Mouse (Mus musculus) CH12.LX (cell line): ENCODE results near the gene Fgfr2. TPM values are rescaled to one million over a fixed set of nuclear protein-coding genes. Genes with fewer than 3 reads are reported as not detected.
"Not testable (repeated sequence)": the region's sequence is repeated elsewhere in the genome, so short reads cannot be mapped to it uniquely, and the experiment has no call there.

ENCODE experiments used
- DNase-seq: peaks from one replicate; pipeline ENCODE4 v3.0.0-alpha.2; 2013; ENCODE audit errors: extremely low read depth
- H3K27ac ChIP-seq: 2 replicates; pipeline ENCODE4 v1.5.1; 2012; ENCODE audit warnings: low read depth, mild to moderate bottlenecking, control low read depth, moderate library complexity; ENCODE audit not compliant: insufficient read depth
- H3K27me3 ChIP-seq: replicated peaks from 2 replicates; pipeline ENCODE3; 2012; ENCODE audit warnings: inconsistent platforms
- H3K36me3 ChIP-seq, 2 experiments: replicated peaks in 1 of 2; 2 replicates each; pipeline versions ENCODE3 to v1.6.1; 2012; ENCODE audit warnings: inconsistent platforms in 1 of 2, low read length in 1 of 2, mild to moderate bottlenecking in 1 of 2, mixed read lengths in 1 of 2, moderate library complexity in 1 of 2; ENCODE audit not compliant: control insufficient read depth in 1 of 2, insufficient read depth in 1 of 2
- H3K4me1 ChIP-seq, 2 experiments: 2 replicates each; pipeline ENCODE4 v1.6.1; 2012; ENCODE audit warnings: inconsistent platforms in 1 of 2, moderate library complexity in 1 of 2; ENCODE audit not compliant: insufficient read depth in 2 of 2, control insufficient read depth in 1 of 2
- H3K4me2 ChIP-seq: 2 replicates; pipeline ENCODE4 v1.6.1; 2012; ENCODE audit warnings: low read depth, mild to moderate bottlenecking, control low read depth; ENCODE audit not compliant: poor library complexity, insufficient read depth, severe bottlenecking
- H3K4me3 ChIP-seq, 3 experiments: fragments of 150-350 bp in 1 of 3; sonication (generic) in 1 of 3; replicated peaks in 1 of 3; 2 replicates each; pipeline versions ENCODE3 to v1.5.1; 2011 to 2012; ENCODE audit warnings: low read depth in 2 of 3, low read length in 2 of 3, mild to moderate bottlenecking in 2 of 3, moderate library complexity in 2 of 3, control low read depth in 1 of 3, improper control_type of control experiment in 1 of 3, inconsistent platforms in 1 of 3, mixed read lengths in 1 of 3; ENCODE audit not compliant: poor library complexity in 1 of 3
- H3K79me2 ChIP-seq: replicated peaks from 2 replicates; pipeline ENCODE4 v1.6.1; 2012; ENCODE audit warnings: mild to moderate bottlenecking, moderate library complexity; ENCODE audit not compliant: control insufficient read depth, poor library complexity, insufficient read depth, severe bottlenecking; ENCODE audit errors: extremely low read depth
- H3K9ac ChIP-seq: 2 replicates; pipeline ENCODE4 v1.6.1; 2012; ENCODE audit warnings: low read depth, mild to moderate bottlenecking, control low read depth, moderate library complexity; ENCODE audit not compliant: insufficient read depth
- H3K9me3 ChIP-seq: replicated peaks from 2 replicates; pipeline ENCODE3; 2012; ENCODE audit warnings: low read length, inconsistent platforms, mixed read lengths
- CHD2 ChIP-seq: IDR thresholded peaks from 2 replicates; pipeline ENCODE4 v1.6.1; 2011; ENCODE audit warnings: low read length, improper control_type of control experiment
- E2F4 ChIP-seq: IDR thresholded peaks from 2 replicates; pipeline ENCODE4 v1.6.1; 2011; ENCODE audit warnings: low read depth, low read length, improper control_type of control experiment; ENCODE audit not compliant: insufficient replicate concordance
- EP300 ChIP-seq: IDR thresholded peaks from 2 replicates; pipeline ENCODE4 v1.6.1; 2011; ENCODE audit warnings: low read length, improper control_type of control experiment
- ETS1 ChIP-seq: conservative IDR thresholded peaks from 2 replicates; pipeline ENCODE4 v1.6.1; 2012; ENCODE audit warnings: low read depth, mild to moderate bottlenecking, inconsistent platforms, low read length, improper control_type of control experiment, moderate library complexity
- GABPA ChIP-seq: IDR thresholded peaks from 2 replicates; pipeline ENCODE4 v1.6.1; 2012; ENCODE audit warnings: low read depth, low read length, improper control_type of control experiment, inconsistent platforms; ENCODE audit not compliant: insufficient replicate concordance
- HCFC1 ChIP-seq: IDR thresholded peaks from 2 replicates; pipeline ENCODE4 v1.6.1; 2012; ENCODE audit warnings: low read depth, mild to moderate bottlenecking, inconsistent platforms, low read length, improper control_type of control experiment
- JUN ChIP-seq: IDR thresholded peaks from 2 replicates; pipeline ENCODE4 v1.6.1; 2011; ENCODE audit warnings: low read depth, mild to moderate bottlenecking, low read length, improper control_type of control experiment, moderate library complexity; ENCODE audit not compliant: insufficient read depth
- JUND ChIP-seq: conservative IDR thresholded peaks from 2 replicates; pipeline ENCODE4 v1.6.1; 2011; ENCODE audit warnings: low read depth, low read length, improper control_type of control experiment
- MAFK ChIP-seq: IDR thresholded peaks from 2 replicates; pipeline ENCODE4 v1.6.1; 2011; ENCODE audit warnings: low read length, improper control_type of control experiment; ENCODE audit not compliant: insufficient replicate concordance
- MAX ChIP-seq: IDR thresholded peaks from 2 replicates; pipeline ENCODE4 v1.6.1; 2011; ENCODE audit warnings: low read length, improper control_type of control experiment
- MAZ ChIP-seq: IDR thresholded peaks from 2 replicates; pipeline ENCODE4 v1.6.1; 2012; ENCODE audit warnings: low read depth, mild to moderate bottlenecking, inconsistent platforms, low read length, improper control_type of control experiment, moderate library complexity
- MYC ChIP-seq: IDR thresholded peaks from 2 replicates; pipeline ENCODE4 v1.6.1; 2011; ENCODE audit warnings: low read depth, mild to moderate bottlenecking, improper control_type of control experiment, low read length
- NELFE ChIP-seq: IDR thresholded peaks from 2 replicates; pipeline ENCODE4 v1.6.1; 2011; ENCODE audit warnings: low read depth, low read length, improper control_type of control experiment
- NRF1 ChIP-seq: IDR thresholded peaks from 2 replicates; pipeline ENCODE4 v1.6.1; 2014; ENCODE audit warnings: low read depth, mild to moderate bottlenecking, inconsistent platforms, low read length, improper control_type of control experiment, moderate library complexity
- RAD21 ChIP-seq: IDR thresholded peaks from 2 replicates; pipeline ENCODE4 v1.6.1; 2011; ENCODE audit warnings: low read depth, mild to moderate bottlenecking, low read length, improper control_type of control experiment, moderate library complexity
- TBP ChIP-seq: conservative IDR thresholded peaks from 2 replicates; pipeline ENCODE4 v1.6.1; 2011; ENCODE audit warnings: low read depth, low read length, improper control_type of control experiment
- USF1 ChIP-seq: IDR thresholded peaks from 2 replicates; pipeline ENCODE4 v1.6.1; 2014; ENCODE audit warnings: low read depth, mild to moderate bottlenecking, inconsistent platforms, low read length, improper control_type of control experiment
- USF2 ChIP-seq: conservative IDR thresholded peaks from 2 replicates; pipeline ENCODE4 v1.6.1; 2011; ENCODE audit warnings: low read depth, low read length, improper control_type of control experiment
- ZC3H11A ChIP-seq: IDR thresholded peaks from 2 replicates; pipeline ENCODE4 v1.6.1; 2012; ENCODE audit warnings: low read depth, mild to moderate bottlenecking, inconsistent platforms, low read length, improper control_type of control experiment
- ZKSCAN1 ChIP-seq: IDR thresholded peaks from 2 replicates; pipeline ENCODE4 v1.6.1; 2012; ENCODE audit warnings: low read depth, inconsistent platforms, low read length, improper control_type of control experiment, borderline replicate concordance
- ZMIZ1 ChIP-seq: IDR thresholded peaks from 2 replicates; pipeline ENCODE4 v1.6.1; 2012; ENCODE audit warnings: low read depth, mild to moderate bottlenecking, inconsistent platforms, low read length, improper control_type of control experiment
- dilution Hi-C: fragments of 300-500 bp; cut with MboI; formaldehyde crosslinking; loops from 2 replicates; pipeline ENCODE4 v1.14.3; 2020; ENCODE audit warnings: low sequenced_read_pairs; ENCODE audit not compliant: extremely low pct_unique_long_range_greater_than_20kb, extremely low pct_ligation_motif_present
- in situ Hi-C: fragments of 300-500 bp; cut with MboI; formaldehyde crosslinking; loops from 3 replicates; pipeline ENCODE4 v1.14.3; 2019; ENCODE audit warnings: low sequenced_read_pairs, low pct_ligation_motif_present, low pct_unique_long_range_greater_than_20kb, mixed read lengths
- polyA plus RNA-seq: library from polyadenylated mRNA; unstranded; fragments of >175 nt; gene quantifications from 2 replicates; pipeline ENCODE4 v1.2.1, GENCODE M21; 2012; ENCODE audit warnings: low read depth; ENCODE audit not compliant: insufficient read length
- total RNA-seq, 2 experiments: library from RNA; depleted of rRNA; stranded (reverse); fragments of 300-350 nt in 1 of 2; fragments of >200 nt in 1 of 2; gene quantifications; 2 replicates each; pipeline ENCODE4 v1.2.3; 2012 to 2014

Gene Fgfr2
- total and polyA plus RNA-seq, 3 experiments, result not detected

GRCm38 (mm10) chr7:130134428-130134827 lies 2988.7 kb downstream of the Fgfr2 start:
- H3K79me2 ChIP-seq, H3K9me3 ChIP-seq, in situ Hi-C loops, H3K27ac ChIP-seq, H3K9ac ChIP-seq, dilution Hi-C loops, H3K4me2 ChIP-seq, H3K4me1 ChIP-seq, H3K36me3 ChIP-seq, DNase-seq, H3K4me3 ChIP-seq: not testable (repeated sequence)
- H3K27me3 ChIP-seq, result peaks cover 36% of the 10 kb centered on the region

GRCm38 (mm10) chr7:130130226-130130625 lies 2992.9 kb downstream of the Fgfr2 start:
- H3K27me3 ChIP-seq, result peaks cover 47% of the 10 kb centered on the region
- in situ Hi-C loops (no loop called here), dilution Hi-C loops (no loop called here)
- H3K36me3 ChIP-seq, result no peaks in the 10 kb centered on the region
- H3K4me1 ChIP-seq, result no peaks in the 10 kb centered on the region
- H3K27ac ChIP-seq, result no peak overlapping the region
- TF ChIP-seq MAZ, result no peak
- TF ChIP-seq ZKSCAN1, result no peak
- TF ChIP-seq TBP, result no peak
- no peak for TF ChIP-seq CHD2
- no peak for TF ChIP-seq RAD21
- no peaks in the 10 kb centered on the region for H3K79me2 ChIP-seq
- H3K9me3 ChIP-seq, result no peaks in the 10 kb centered on the region
- H3K9ac ChIP-seq, result no peak overlapping the region
- no peak overlapping the region for H3K4me2 ChIP-seq
- H3K4me3 ChIP-seq, result no peak overlapping the region
- no peak for DNase-seq

- Histone ChIP-seq H3K4me2 (no peak overlapping the region), H3K27me3 (peaks cover 44% of the 10 kb centered on the region), H3K4me3 (no peak overlapping the region), H3K9me3 (no peaks in the 10 kb centered on the region), H3K4me1 (no peaks in the 10 kb centered on the region), H3K27ac (no peak overlapping the region), H3K36me3 (no peaks in the 10 kb centered on the region), H3K79me2 (no peaks in the 10 kb centered on the region), H3K9ac (no peak overlapping the region)
- in situ Hi-C loops, result no loop called here
- no peak for DNase-seq
- no peak for TF ChIP-seq USF2
- TF ChIP-seq MAFK, result no peak
- TF ChIP-seq JUND, result no peak
- no peak for TF ChIP-seq USF1
- TF ChIP-seq MAX, result no peak
- no peak for TF ChIP-seq GABPA
- TF ChIP-seq RAD21, result no peak
- TF ChIP-seq ZC3H11A, result no peak
- no peak for TF ChIP-seq HCFC1
- no peak for TF ChIP-seq ZMIZ1
- TF ChIP-seq NELFE, result no peak
- no peak for TF ChIP-seq ETS1
- TF ChIP-seq NRF1, result no peak
- TF ChIP-seq ZKSCAN1, result no peak
- TF ChIP-seq E2F4, result no peak
- TF ChIP-seq EP300, result no peak
- TF ChIP-seq JUN, result no peak
- no peak for TF ChIP-seq CHD2
- no peak for TF ChIP-seq TBP
- no peak for TF ChIP-seq MYC
- dilution Hi-C loops, result no loop called here
These were observed 2993.7 kb downstream of the Fgfr2 start for GRCm38 (mm10) chr7:130129359-130129960.
